ENCODE assay signal across 27 mouse cellular contexts in genomic region chr6:111995823-111996222, GRCm38 (mm10).
DNase-seq lines count a peak whose midpoint lies in the region; ATAC-seq lines count a peak whose summit lies in the region.
"Had no signal": no experiment of that assay in that cellular context is flagged by ENCODE, and none has a peak within 500 bp of the region (broad histone marks: within the 10 kb centered on the region; RNA-seq: fewer than 3 reads in every experiment).

No protein-coding gene starts in this region.

- WGBS in forebrain, embryonic 14.5 days: 42% methylated on average over 3 of the region's 3 CpGs
- 84% methylated on average over 3 of the region's 3 CpGs for WGBS in forebrain, embryonic 11.5 days

- H3K36me3 ChIP-seq in forebrain, embryonic 14.5 days (ENCODE audit: control insufficient read depth, insufficient read depth, low read length): no peaks in the 10 kb centered on the region
- no peaks in the 10 kb centered on the region for H3K36me3 ChIP-seq in forebrain, embryonic 11.5 days (ENCODE audit: control insufficient read depth, insufficient read depth, low read length)
- H3K36me3 ChIP-seq: embryonic facial prominence, embryonic 10.5 days; embryonic facial prominence, embryonic 13.5 days; G1E; hindbrain, embryonic 12.5 days; hindbrain, embryonic 15.5 days had no signal

- ATAC-seq in forebrain, embryonic 14.5 days: peak; percentile 52
- ATAC-seq in forebrain, embryonic 11.5 days (replicated peaks; ENCODE audit: low FRiP score): no peak
- ATAC-seq: Patski had no signal

- no peak overlapping the region for H3K4me3 ChIP-seq in forebrain, embryonic 14.5 days (ENCODE audit: low read depth, low read length)
- H3K4me3 ChIP-seq in forebrain, embryonic 11.5 days (ENCODE audit: low read depth, low read length): no peak overlapping the region
- H3K4me3 ChIP-seq: embryonic facial prominence, embryonic 10.5 days; embryonic facial prominence, embryonic 13.5 days; erythroblast, embryonic 14.5 days; gastrocnemius, adult 2 months; hindbrain, embryonic 12.5 days; hindbrain, embryonic 15.5 days had no signal

- H3K4me1 ChIP-seq in forebrain, embryonic 14.5 days (ENCODE audit: control insufficient read depth, insufficient read depth, low read length): no peaks in the 10 kb centered on the region
- no peaks in the 10 kb centered on the region for H3K4me1 ChIP-seq in forebrain, embryonic 11.5 days (replicated peaks; ENCODE audit: control insufficient read depth, insufficient read depth, low read length)
- H3K4me1 ChIP-seq: embryonic facial prominence, embryonic 10.5 days; embryonic facial prominence, embryonic 13.5 days; hindbrain, embryonic 12.5 days; hindbrain, embryonic 15.5 days had no signal

- H3K4me2 ChIP-seq in forebrain, embryonic 14.5 days (ENCODE audit: low read length): no peak overlapping the region
- H3K4me2 ChIP-seq in forebrain, embryonic 11.5 days (ENCODE audit: low read depth, low read length, severe bottlenecking): no peak overlapping the region
- H3K4me2 ChIP-seq: embryonic facial prominence, embryonic 13.5 days; heart, embryonic 11.5 days; hindbrain, embryonic 12.5 days; hindbrain, embryonic 15.5 days had no signal

- no peak overlapping the region for H3K9ac ChIP-seq in forebrain, embryonic 14.5 days (ENCODE audit: low read length)
- H3K9ac ChIP-seq in forebrain, embryonic 11.5 days (ENCODE audit: low read length): no peak overlapping the region
- H3K9ac ChIP-seq: embryonic facial prominence, embryonic 13.5 days; hindbrain, embryonic 12.5 days; hindbrain, embryonic 15.5 days had no signal

- H3K9me3 ChIP-seq in forebrain, embryonic 14.5 days (replicated peaks; ENCODE audit: control insufficient read depth, low read length): no peaks in the 10 kb centered on the region
- no peaks in the 10 kb centered on the region for H3K9me3 ChIP-seq in forebrain, embryonic 11.5 days (ENCODE audit: control insufficient read depth, low read length)
- H3K9me3 ChIP-seq: embryonic facial prominence, embryonic 10.5 days; embryonic facial prominence, embryonic 13.5 days; G1E; hindbrain, embryonic 12.5 days; hindbrain, embryonic 15.5 days had no signal

- H3K27ac ChIP-seq in forebrain, embryonic 14.5 days (ENCODE audit: low read depth, low read length): no peak overlapping the region
- H3K27ac ChIP-seq in forebrain, embryonic 11.5 days (ENCODE audit: low read depth, low read length): no peak overlapping the region
- H3K27ac ChIP-seq: embryonic facial prominence, embryonic 10.5 days; embryonic facial prominence, embryonic 13.5 days; gastrocnemius, adult 2 months; hindbrain, embryonic 12.5 days; hindbrain, embryonic 15.5 days had no signal

- H3K27me3 ChIP-seq in forebrain, embryonic 14.5 days (replicated peaks; ENCODE audit: control insufficient read depth, insufficient read depth, low read length): no peaks in the 10 kb centered on the region
- no peaks in the 10 kb centered on the region for H3K27me3 ChIP-seq in forebrain, embryonic 11.5 days (ENCODE audit: control insufficient read depth, insufficient read depth, low read length)
- H3K27me3 ChIP-seq: CH12.LX; embryonic facial prominence, embryonic 13.5 days; hindbrain, embryonic 12.5 days; hindbrain, embryonic 15.5 days had no signal

- peak; percentile 38 for DNase-seq in forebrain, embryonic 14.5 days (ENCODE audit: low spot score)
- DNase-seq in forebrain, embryonic 11.5 days (ENCODE audit: low spot score): no peak
- DNase-seq in layer of hippocampus, adult 11-12 months (ENCODE audit: low spot score): peak; percentile 10
- DNase-seq in layer of hippocampus, adult 9-10 months (ENCODE audit: low spot score): no peak
- DNase-seq in right cerebral cortex, postnatal 10 days (ENCODE audit: low spot score in 2 of 2): peak; percentile 26
- no peak for DNase-seq in right cerebral cortex, postnatal 4 days
- DNase-seq in layer of hippocampus, postnatal 36 days: peak; percentile 9 to 15
- no peak for DNase-seq in natural killer cell, adult 2 months (ENCODE audit: low spot score in 2 of 2)
- DNase-seq: adrenal gland, postnatal 10 days; adrenal gland, postnatal 36 days; B cell, adult 2 months; cerebellum, adult 11-12 months; cerebellum, adult 8-10 months; cerebellum, postnatal 36 days; embryo, embryonic 11 days; gastrocnemius, adult 2 months; gastrocnemius, postnatal 14 days; heart, adult 11 months had no signal

Comparison
In these comparisons a context has a peak if more than half of its experiments do, and no peak if none do; other contexts are left out.
1. DNase-seq: peak in forebrain, embryonic 14.5 days (single experiment), layer of hippocampus, adult 11-12 months (single experiment), right cerebral cortex, postnatal 10 days (2 of 2) and layer of hippocampus, postnatal 36 days (2 of 2); none in forebrain, embryonic 11.5 days (single experiment), layer of hippocampus, adult 9-10 months (single experiment), right cerebral cortex, postnatal 4 days (single experiment) and natural killer cell, adult 2 months (0 of 2).